Mouse (Mus musculus) thymus, postnatal 36 days (tissue): ENCODE data around the gene Fam69a.
"Not testable (repeated sequence)": the region's sequence is repeated elsewhere in the genome, so short reads cannot be mapped to it uniquely, and the experiment has no call there.

Experiments used
- DNase-seq, 2 experiments: peaks; one replicate each; pipeline ENCODE4 v3.0.0; 2022; ENCODE audit warnings: mixed read lengths in 2 of 2

Fam69a gene

GRCm38 (mm10) chr5:107979901-107980300 lies 7.0 kb downstream of the Fam69a start:
- no peak for DNase-seq

GRCm38 (mm10) chr5:107978289-107979035 lies 8.4 kb downstream of the Fam69a start:
- DNase-seq: peak in 1 of 2 experiments; percentile 16

GRCm38 (mm10) chr5:107977640-107978288 lies 9.1 kb downstream of the Fam69a start:
- DNase-seq: no peak

DNA sequence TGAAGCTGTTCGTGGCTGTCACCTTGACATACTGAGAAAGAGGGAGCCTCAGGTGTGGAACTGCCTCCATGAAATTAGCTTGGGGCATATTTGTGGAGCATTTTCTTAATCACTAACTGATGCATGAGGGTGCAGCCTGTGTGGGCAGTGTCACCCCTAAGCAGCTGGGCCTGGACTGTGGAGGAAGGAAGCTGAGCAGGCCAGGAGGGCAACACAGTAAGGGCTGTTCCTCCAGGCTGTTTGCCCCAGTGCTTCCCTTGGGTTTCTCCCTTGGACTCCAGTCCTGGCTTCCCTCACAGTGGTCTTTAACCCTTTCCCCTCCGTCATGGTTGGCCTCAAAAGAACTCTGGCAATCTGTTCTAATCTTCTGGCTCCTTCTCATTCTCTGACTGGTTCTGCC lies 13.6 kb downstream of the Fam69a start:
- DNase-seq: no peak

- DNase-seq: no peak
Measured at GRCm38 (mm10) chr5:107972444-107973272, 14.2 kb downstream of the Fam69a start.

- DNase-seq: no peak
Measured at GRCm38 (mm10) chr5:107971069-107971468, 15.8 kb downstream of the Fam69a start.

DNA sequence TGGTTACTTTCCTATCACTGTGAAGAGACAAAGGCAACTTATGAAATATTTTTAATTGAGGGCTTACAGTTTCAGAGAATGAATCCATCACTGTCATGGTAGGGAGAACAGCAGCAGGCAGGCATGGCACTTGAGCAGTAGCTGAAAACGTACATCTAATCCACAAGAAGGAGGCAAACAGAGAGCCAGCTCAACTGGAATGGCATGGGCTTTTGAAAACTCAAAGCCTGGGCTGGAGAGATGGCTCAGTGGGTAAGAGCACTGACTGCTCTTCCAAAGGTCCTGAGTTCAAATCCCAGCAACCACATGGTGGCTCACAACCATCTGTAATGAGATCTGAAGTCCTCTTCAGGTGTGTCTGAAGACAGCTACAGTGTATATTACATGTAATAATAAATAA lies 17.1 kb downstream of the Fam69a start:
- not testable (repeated sequence) for DNase-seq

- DNase-seq: no peak
Measured at GRCm38 (mm10) chr5:107968079-107968478, 18.8 kb downstream of the Fam69a start.

DNA sequence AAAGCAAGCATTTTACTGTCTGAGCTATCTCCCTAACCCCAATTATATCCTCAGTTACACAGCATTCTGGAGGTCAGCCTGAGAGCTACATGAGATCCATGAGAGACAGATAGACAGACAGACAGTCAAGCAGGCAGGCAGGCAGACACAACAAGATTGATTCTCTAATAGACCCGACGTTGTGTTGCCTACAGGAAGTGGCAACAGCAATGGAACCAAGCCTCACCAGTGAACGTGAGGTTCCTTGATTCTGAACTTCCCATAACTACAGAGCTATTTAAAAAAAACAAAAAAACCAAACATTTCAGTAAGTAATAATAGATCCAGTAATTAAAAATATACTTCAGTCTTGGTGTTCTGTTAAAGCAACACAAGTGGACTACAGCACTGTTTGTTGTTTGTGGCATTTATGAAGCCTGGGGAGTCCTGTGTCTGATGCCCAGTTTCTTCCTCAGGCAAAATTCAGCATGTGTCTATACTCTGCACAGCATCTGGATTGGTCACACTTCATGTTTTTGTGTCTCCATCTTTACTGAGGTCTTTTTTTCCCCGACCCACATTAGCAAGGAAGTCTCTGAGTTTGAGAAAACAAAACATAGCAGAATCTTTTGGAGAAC lies 19.9 kb downstream of the Fam69a start:
- no peak for DNase-seq

- DNase-seq: no peak
Measured at GRCm38 (mm10) chr5:107966156-107966555, 20.7 kb downstream of the Fam69a start.

- DNase-seq: peak in 1 of 2 experiments; percentile 10
Measured at GRCm38 (mm10) chr5:107965355-107965991, 21.4 kb downstream of the Fam69a start.

- DNase-seq: no peak
Measured at GRCm38 (mm10) chr5:107964031-107964758, 22.7 kb downstream of the Fam69a start.

GRCm38 (mm10) chr5:107961438-107962251 lies 25.2 kb downstream of the Fam69a start:
- peak; percentile 47 to 50 for DNase-seq

DNA sequence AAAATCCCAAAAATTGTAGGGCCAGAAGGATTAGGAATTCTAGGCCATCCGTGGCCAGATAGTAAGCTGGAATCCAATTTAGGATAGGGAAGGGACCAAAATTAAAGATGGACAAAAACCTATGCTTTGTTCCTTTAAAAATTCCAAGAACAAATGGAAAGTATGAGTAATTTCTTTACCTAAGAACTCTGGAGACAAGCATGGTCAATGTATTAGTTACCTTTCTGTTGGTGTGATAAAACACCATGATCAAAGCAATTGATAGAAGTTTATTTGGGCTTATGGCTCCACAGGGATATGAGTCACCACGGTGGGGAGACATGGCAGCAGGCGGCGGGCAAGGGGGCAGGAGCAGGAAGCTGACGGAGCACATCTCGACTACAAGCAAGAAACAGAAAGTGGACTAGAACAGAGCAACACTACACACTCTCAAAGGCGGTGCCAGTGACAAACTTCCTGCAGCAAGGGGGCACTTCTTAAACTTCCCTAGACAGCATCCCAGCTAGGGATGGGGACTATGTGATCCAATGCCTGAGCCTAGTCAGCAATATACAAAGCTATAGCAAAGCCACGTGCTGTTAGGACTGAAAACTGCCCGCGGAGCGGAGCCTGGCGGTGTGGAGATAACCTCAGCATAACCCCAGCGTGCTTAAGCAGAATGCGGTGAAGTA lies 26.2 kb downstream of the Fam69a start:
- DNase-seq: peak; percentile 45 to 62

DNA sequence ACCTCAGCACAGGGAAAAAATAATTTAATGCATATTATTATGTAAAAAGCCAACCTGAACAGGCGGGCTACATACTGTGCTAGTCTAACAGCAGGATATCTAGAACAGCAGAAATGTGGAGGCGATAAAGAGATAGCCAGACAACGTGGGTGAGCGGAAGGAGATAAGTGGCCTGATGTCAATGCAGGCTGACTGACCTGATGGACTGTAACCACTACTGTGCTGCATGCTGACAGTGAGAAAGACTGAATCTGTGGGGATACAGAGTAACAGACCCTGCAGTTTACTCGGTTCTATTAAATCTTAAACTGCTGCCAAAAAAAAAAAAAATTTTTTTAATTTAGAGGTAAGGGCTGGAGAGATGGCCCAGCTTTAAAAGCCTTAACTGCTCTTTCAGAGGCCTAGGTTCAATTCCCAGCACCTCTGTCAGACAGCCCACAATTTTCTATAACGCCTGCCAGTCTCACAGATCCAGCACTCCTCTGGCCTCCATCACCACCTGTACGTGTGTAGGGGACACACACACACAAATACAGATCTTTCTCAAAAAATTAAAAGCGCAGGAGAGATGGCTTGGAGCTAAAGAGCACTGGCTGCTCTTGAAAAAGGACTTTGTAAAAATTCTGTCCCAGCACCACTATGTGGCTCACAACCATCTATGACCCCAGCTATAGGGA lies 27.1 kb downstream of the Fam69a start:
- DNase-seq: no peak

- peak; percentile 31 to 32 for DNase-seq
Measured at GRCm38 (mm10) chr5:107950643-107951042, 36.2 kb downstream of the Fam69a start.

GRCm38 (mm10) chr5:107949607-107950006 lies 37.3 kb downstream of the Fam69a start:
- DNase-seq: no peak

GRCm38 (mm10) chr5:107948899-107949298 lies 38.0 kb downstream of the Fam69a start:
- no peak for DNase-seq

DNA sequence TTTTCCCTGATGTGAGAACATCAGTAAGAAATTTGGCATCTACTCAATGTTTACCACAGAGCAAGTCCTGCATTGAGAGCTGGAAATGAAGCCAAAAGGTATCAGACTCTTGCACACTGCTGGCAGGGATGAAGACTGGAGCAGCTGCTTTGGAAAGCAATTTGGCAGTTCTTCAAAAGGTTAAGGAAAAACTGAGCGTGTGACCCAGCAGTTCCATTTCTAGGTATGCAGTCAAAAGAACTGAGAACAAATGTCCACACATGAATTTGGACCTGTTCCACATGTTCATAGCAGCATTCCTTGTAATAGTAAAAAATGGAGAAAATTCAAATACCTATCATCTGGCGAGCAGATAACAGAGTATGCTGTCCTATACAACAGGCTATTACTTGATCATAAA lies 39.3 kb downstream of the Fam69a start:
- no peak for DNase-seq

GRCm38 (mm10) chr5:107946475-107946874 lies 40.4 kb downstream of the Fam69a start:
- no peak for DNase-seq
